Mouse (Mus musculus): ENCODE data around the gene Klhl41.
"Not testable (repeated sequence)": the region's sequence is repeated elsewhere in the genome, so short reads cannot be mapped to it uniquely, and the experiment has no call there.

Gene Klhl41

DNA sequence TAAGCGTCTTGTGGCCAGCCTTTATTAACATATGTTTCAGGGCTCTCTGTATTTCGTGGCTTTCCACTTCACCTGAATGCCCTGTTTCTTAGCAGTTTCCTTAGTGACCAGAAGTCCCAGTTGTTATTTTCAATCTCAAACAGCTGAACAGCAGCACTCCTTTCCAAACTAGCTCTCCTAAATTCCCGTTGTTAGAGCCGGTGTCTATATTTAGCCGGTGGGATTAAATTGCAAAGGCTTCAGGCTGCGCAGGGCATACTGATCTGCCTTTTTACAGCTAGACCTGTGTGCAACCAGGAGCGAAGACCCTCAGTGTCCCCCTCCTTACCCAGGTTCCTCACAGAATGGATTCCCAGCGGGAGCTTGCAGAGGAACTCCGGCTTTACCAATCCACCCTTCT is at the start of gene Klhl41:
Gene Klhl41, plus strand, starts transcription at position 268 of the 400 bp plus-strand sequence.
- no peak for DNase-seq (ENCODE audit: low spot score in 2 of 2)

DNA sequence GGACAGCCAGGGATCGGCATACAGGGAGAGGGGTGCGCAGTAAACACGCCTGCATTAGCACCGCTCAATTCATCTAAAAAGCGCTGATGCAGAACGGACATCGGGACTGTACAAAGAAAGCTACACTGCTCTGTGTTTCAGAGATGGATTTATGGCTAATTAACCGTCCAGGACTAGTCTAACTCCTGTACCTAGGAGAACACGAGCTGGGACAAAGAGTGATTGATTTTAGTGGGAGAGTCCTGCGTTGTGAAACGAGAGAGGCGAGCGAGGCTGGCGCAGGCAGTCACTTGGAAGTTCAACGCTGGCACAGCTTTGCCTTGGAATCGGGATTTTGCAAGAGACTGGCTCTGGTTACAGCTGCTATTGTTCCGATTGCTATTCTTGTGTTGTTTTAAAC is 40.7 kb upstream of the Klhl41 start:
- DNase-seq (ENCODE audit: low spot score in 2 of 2) = no peak

- no peak for DNase-seq (ENCODE audit: low spot score in 2 of 2)
Observed at GRCm38 (mm10) chr2:69629914-69630313, 40.0 kb upstream of the Klhl41 start.

DNA sequence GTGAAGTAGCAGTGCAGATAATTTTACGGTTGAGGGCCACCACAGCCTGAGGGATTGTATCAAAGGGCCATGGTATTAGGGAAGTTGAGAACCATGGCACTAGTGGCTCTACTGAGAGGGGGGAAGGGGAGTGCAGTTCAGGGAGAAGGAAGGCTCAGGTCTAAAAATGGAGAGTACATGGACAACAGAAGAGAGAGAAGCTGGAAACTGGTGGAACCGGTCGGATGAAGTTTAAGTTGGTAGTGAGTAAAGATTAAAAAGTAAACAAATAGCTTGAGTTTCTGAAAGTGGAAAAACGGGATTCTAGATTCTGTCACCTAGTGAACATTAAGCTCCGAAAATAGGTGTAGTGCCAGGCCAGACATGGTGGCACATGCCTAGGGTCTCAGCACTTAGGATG is 39.1 kb upstream of the Klhl41 start:
- DNase-seq (ENCODE audit: low spot score in 2 of 2) = no peak

DNA sequence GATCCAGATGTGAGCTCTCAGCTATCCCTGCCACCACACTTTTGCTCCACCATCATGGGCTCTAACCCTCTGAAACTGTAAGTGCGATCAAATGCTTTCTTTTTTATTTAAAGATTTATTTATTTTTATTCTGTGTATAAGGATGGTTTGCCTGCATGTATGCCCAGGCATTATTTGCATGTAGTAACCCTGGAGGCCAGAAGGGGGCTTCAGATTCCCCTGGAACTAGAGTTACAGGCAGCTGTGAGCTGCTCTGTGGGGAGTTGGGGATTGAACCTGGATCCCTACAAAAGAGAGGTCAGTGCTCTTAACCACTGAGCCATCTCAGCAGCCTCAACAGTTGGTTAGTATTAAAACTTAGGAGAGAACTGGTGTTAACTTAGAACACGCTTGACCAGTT is 38.5 kb upstream of the Klhl41 start:
- no peak for DNase-seq (ENCODE audit: low spot score in 2 of 2)

- DNase-seq (ENCODE audit: low spot score in 2 of 2) = peak; percentile 5 to 33
Observed at GRCm38 (mm10) chr2:69635064-69635701, 34.7 kb upstream of the Klhl41 start.

DNA sequence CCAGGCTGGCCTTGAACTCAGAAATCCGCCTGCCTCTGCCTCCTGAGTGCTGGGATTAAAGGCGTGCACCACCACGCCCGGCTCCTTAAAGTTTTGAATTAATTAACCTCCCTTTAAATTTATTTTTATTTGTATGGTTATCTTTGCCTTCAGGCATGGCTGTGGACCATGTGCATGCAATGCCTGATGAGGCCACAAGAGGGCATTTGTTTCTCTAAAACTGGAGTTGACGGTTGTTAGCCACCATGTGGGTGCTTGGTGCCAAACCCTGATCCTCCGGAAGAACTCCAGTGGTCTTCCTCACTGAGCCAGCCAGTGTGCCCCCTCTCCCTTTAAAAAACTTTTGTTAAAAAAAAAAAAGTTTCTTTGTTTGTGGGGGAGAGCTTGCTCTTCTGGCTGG is 34.1 kb upstream of the Klhl41 start:
- no peak for DNase-seq (ENCODE audit: low spot score in 2 of 2)

DNA sequence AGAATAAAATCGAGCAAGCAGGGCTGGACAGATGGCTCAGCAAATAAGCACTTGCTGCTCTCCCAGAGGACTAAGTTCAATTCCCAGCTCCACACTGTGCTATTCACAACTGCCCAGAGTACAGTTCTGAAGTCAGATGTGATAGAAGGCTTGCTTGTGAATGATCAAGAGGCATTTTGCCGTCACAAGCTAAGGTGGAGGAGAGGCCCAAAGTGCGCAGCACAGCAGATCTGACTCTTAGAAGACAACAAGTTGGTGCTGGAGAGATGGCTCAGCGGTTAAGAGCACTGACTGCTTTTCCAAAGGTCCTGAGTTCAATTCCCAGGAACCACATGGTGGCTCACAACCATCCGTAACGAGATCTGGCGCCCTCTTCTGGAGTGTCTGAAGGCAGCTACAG is 31.9 kb upstream of the Klhl41 start:
- DNase-seq (ENCODE audit: low spot score in 2 of 2) = not testable (repeated sequence)

GRCm38 (mm10) chr2:69640100-69640499 is 29.8 kb upstream of the Klhl41 start:
- no peak for DNase-seq (ENCODE audit: low spot score in 2 of 2)

GRCm38 (mm10) chr2:69644968-69645617 is 24.8 kb upstream of the Klhl41 start:
- DNase-seq (ENCODE audit: low spot score in 2 of 2) = no peak

- peak; percentile 92 to 97 for DNase-seq (ENCODE audit: low spot score in 2 of 2)
Observed at GRCm38 (mm10) chr2:69646726-69647490, 23.0 kb upstream of the Klhl41 start, which contains the start of gene Bbs5. Gene Bbs5 (plus strand): TSS chr2:69647171.

DNA sequence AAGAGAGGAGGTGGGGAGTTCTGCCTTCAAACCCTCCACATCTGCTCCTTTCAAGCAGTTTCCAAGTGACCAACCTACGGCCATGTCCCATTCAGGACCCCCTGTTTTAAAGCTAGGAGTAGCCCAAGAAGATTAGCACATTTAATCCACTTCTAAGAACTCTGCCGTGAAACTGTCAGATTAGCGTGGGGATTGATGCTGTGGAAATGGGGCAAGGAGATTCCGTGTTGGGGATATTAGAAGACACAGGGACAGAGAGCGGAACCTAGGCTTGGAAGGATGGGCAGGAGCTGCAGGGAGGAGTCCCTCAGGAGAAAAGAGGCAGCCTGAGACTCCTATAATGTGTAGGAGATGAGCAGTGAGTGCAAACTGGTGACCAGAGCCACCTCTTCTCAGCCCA is 20.2 kb upstream of the Klhl41 start:
- no peak for DNase-seq (ENCODE audit: low spot score in 2 of 2)

DNA sequence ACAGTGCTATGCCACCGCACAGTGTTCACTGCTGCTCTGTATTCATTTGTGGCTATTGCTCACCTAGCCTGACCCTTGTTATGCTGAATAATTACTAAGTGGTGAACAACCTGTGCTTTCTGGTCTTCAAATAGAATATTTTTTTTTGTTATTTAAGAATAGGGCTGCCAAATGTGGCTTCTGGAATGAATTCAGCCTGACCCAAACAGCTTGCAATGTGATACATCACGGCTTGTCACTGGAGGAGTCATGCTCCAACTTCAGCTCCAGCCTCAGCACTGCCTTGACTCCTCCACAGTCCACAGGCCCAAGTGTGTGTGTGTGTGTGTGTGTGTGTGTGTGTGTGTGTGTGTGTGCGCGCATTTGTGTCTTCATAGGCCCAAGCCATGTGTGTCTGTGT is 10.6 kb upstream of the Klhl41 start:
- DNase-seq (ENCODE audit: low spot score in 2 of 2) = no peak

GRCm38 (mm10) chr2:69663827-69664476 is 6.0 kb upstream of the Klhl41 start:
- no peak for DNase-seq (ENCODE audit: low spot score in 2 of 2)

GRCm38 (mm10) chr2:69667656-69668055 is 2.3 kb upstream of the Klhl41 start:
- no peak for DNase-seq (ENCODE audit: low spot score in 2 of 2)

DNA sequence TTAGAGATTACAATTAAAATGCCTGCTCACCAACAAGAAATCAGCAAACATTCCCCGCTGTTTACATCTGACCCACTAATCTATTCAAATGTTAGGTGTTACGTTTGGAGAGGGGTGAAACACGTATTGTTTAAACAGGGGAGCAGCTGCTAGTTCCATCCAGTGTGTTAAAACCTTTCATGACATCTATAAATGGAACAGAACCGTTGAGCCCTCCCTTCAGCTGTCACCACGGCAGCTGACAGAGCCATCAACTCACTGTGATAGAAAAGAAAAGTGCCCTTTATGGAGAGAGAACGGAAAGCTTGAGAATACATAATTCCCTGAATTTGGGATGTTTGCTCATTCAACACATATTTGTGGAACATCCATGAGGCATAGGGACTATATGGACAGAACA is 1.5 kb upstream of the Klhl41 start:
- DNase-seq (ENCODE audit: low spot score in 2 of 2) = no peak

DNA sequence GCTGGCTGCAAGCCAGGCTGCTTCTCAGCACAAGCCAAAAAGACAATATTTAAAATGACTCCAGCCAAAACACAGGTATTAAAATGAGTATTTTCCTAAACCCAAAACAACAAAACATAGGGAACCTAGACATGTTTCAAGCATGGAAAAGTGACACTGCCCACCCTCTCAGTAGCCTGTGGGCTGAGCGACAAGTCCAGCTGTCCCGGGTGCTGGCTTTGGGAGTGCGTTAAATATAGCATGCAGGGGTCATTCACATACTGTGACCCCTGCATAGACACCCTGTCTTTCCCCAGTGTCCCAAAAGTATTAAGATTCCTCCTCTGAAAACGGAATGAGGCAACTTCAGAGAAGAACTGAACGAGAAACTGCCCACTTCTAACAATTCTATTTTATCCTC is 3.8 kb downstream of the Klhl41 start:
- no peak for DNase-seq (ENCODE audit: low spot score in 2 of 2)

GRCm38 (mm10) chr2:69675266-69675665 is 5.3 kb downstream of the Klhl41 start:
- DNase-seq (ENCODE audit: low spot score in 2 of 2) = no peak

DNA sequence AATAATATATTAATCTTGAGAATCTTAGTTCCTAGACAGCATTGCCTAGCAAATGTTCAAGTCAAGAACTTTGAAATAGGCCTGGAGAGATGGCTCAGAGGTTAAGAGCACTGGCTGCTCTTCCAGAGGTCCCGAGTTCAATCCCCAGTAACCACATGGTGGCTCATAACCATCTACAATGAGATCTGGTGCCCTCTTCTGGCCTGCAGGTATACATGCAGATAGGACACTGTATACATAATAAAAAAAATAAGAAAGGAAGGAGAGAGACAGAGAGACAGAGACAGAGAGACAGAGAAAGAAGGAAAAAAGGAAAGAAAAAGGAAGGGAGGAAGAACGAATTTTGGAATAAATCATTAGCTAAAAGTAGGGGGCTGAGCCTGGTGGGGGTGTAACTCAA is 6.8 kb downstream of the Klhl41 start:
- no peak for DNase-seq (ENCODE audit: low spot score in 2 of 2)

DNA sequence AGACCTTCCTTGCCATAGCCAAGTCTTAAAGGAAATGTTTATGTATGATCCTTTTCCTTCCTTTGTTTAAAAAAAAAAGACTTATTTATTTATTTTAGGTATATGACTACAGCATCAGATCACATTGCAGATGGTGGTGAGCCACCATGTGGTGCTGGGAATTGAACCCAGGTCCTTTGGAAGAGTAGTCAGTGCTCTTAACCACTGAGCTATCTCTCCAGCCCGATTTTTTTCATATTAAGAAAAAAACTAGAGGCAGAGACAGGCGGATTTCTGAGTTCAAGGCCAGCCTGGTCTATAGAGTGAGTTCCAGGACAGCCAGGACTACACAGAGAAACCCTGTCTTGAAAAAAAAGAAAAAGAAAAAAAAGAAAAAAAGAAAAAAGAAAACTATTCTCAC is 7.3 kb downstream of the Klhl41 start:
- not testable (repeated sequence) for DNase-seq (ENCODE audit: low spot score in 2 of 2)

DNA sequence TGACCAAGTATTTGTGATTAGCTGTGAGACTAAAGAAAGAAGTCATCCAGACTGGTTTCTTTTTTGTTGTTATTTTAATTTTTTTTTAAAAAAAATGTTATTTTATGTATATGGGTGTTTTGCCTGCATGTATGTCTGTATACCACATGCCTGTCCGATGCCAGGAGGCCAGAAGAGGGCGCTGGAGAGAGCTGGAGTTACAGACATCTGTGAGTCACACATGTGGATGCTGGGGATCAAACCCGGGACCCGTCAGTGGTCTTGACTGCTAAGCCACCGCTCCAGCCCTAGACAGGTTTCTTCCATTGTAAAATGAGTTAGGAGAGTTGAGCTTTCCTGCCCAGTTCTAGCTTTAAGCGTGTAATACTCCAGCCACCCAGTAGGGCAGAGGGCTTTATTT is 10.1 kb downstream of the Klhl41 start:
- DNase-seq (ENCODE audit: low spot score in 2 of 2) = no peak

DNA sequence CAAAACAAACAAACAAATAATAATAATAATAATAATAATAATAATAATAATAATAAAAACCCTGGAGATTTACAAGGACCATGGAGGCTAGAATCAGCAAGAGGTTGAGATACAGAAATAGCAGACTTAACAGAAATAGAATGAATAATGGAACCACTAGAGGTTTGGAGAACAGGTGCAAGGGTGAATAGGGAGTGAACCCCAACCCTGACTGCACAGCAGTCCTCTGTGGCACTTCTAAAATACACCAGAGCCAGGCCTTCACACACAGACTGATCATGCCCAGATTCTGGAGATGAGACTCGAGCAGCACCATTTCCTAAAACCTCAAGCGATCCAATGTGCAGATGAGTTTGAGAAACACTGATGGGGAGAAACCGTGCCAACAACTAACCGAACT is 12.0 kb downstream of the Klhl41 start:
- no peak for DNase-seq (ENCODE audit: low spot score in 2 of 2)
